Mouse (Mus musculus): ENCODE results near the gene Fam71e1. TPM values are rescaled to one million over a fixed set of nuclear protein-coding genes. Genes with fewer than 3 reads are reported as not detected.
A peak's percentile ranks its signal among the peaks of the same experiment; 100 is the strongest.

Gene Fam71e1
- polyA plus RNA-seq, 1 experiment from 2014 or later: 19.2 TPM

DNA sequence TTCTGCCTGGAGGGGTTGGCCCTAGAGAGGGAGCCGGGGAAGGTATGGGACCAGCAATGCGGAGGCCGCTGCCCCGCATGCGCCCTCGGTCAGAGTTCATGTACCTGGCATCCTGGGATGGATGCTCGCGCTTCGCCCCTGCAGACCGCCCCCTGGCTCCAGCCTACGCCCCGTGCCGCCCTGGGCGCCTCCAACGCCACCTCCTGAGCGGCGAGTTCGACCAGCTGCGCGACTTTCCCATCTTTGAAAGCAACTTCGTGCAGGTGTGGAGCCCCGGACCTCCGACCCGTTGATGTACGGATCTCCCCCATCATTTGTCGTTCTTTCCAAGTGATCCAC is 359 bp downstream of the Fam71e1 start:
- ATAC-seq (replicated peaks; ENCODE audit: low FRiP score, low read depth) (no peak), DNase-seq (ENCODE audit: low spot score) (no peak)
- Histone ChIP-seq H3K9me3 (replicated peaks; ENCODE audit: low read length) (no peaks in the 10 kb centered on the region), H3K27me3 (ENCODE audit: insufficient read depth, low read length) (no peaks in the 10 kb centered on the region), H3K36me3 (ENCODE audit: insufficient read depth, low read length) (peaks cover 17% of the 10 kb centered on the region), H3K4me2 (ENCODE audit: low read length) (peak overlapping the region; percentile 92), H3K4me3 (replicated peaks; ENCODE audit: low read depth, low read length) (peak overlapping the region; percentile 82), H3K27ac (peak overlapping the region; percentile 94), H3K9ac (ENCODE audit: low read depth, low read length) (peak overlapping the region; percentile 82), H3K4me1 (replicated peaks; ENCODE audit: insufficient read depth, low read length) (peaks cover 8% of the 10 kb centered on the region; the same call in 1 of the 2 replicates)
- TF ChIP-seq CTCF (IDR thresholded peaks at IDR 0.05; ENCODE audit: low read depth): peak; percentile 40
- under 1% methylated on average over 26 of the region's 26 CpGs for WGBS

DNA sequence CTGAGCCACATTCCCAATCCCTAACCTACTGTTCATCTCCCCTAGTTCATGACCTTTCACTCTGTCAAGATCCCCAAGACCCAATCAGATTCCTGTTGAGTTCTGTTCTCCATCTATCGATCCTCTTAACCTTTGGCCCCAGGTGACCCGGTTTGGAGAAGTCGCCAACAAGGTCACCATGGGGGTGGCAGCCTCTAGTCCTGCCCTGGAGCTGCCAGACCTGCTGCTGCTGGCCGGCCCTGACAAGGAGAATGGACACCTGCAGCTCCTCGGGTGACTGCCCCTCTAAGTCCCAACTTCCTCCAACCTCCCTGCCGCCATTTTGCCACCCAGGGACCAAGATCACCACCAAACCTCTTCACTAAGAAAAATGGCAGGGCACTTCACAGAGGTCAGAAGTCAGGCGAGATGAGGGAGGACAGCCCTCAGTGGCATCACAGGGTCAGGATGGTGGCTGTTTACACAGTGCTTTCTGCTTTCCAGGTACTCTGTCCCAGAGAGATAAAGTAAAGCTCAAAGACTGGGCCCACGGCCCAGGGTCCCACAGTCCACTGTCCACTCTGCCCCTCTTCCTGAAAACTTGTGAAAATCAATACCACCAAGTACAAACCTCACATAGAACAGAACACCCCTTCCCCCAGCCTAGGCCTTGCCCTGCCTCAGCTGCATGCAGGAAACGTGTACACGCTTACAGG is 1.1 kb downstream of the Fam71e1 start:
- Histone ChIP-seq H3K36me3 (ENCODE audit: insufficient read depth, low read length) (peaks cover 10% of the 10 kb centered on the region; the same call in 1 of the 2 replicates), H3K4me3 (replicated peaks; ENCODE audit: low read depth, low read length) (no peak overlapping the region), H3K4me1 (replicated peaks; ENCODE audit: insufficient read depth, low read length) (peaks cover 8% of the 10 kb centered on the region; the same call in 1 of the 2 replicates), H3K9ac (ENCODE audit: low read depth, low read length) (no peak overlapping the region), H3K27me3 (ENCODE audit: insufficient read depth, low read length) (no peaks in the 10 kb centered on the region), H3K9me3 (replicated peaks; ENCODE audit: low read length) (no peaks in the 10 kb centered on the region), H3K27ac (no peak overlapping the region), H3K4me2 (ENCODE audit: low read length) (peak overlapping the region; percentile 92)
- DNase-seq (ENCODE audit: low spot score) (no peak), ATAC-seq (replicated peaks; ENCODE audit: low FRiP score, low read depth) (no peak)
- no peak for TF ChIP-seq CTCF (IDR thresholded peaks at IDR 0.05; ENCODE audit: low read depth)
- WGBS: 86% methylated on average over 10 of the region's 10 CpGs

DNA sequence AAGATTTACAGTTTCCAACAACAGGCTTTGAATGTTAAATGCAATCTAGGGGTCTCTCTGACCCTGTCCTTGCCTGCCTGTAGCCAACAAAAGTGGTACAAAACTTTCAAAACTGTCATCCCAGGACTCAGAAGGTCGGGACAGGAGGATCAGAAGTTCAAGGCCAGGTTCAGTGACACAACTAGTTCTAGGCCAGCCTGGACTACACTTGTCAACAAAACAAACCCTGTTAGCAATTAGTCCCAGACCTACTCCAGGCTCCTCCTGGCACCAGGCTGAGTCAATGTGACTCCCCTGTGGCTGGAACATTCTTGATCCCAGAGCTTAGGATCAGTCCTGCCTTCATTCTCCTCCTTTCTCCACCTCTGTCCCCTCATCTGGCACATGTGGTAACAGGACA is 2.5 kb downstream of the Fam71e1 start:
- Histone ChIP-seq H3K4me1 (replicated peaks; ENCODE audit: insufficient read depth, low read length) (peaks cover 8% of the 10 kb centered on the region; the same call in 1 of the 2 replicates), H3K4me2 (ENCODE audit: low read length) (no peak overlapping the region), H3K36me3 (ENCODE audit: insufficient read depth, low read length) (no peaks in the 10 kb centered on the region), H3K9ac (ENCODE audit: low read depth, low read length) (no peak overlapping the region), H3K27ac (no peak overlapping the region), H3K9me3 (replicated peaks; ENCODE audit: low read length) (no peaks in the 10 kb centered on the region), H3K4me3 (replicated peaks; ENCODE audit: low read depth, low read length) (no peak overlapping the region), H3K27me3 (ENCODE audit: insufficient read depth, low read length) (no peaks in the 10 kb centered on the region)
- no peak for TF ChIP-seq CTCF (IDR thresholded peaks at IDR 0.05; ENCODE audit: low read depth)
- DNase-seq (ENCODE audit: low spot score): no peak
- WGBS: 55% methylated on average over 1 of the region's 1 CpGs
- ATAC-seq (replicated peaks; ENCODE audit: low FRiP score, low read depth): no peak

DNA sequence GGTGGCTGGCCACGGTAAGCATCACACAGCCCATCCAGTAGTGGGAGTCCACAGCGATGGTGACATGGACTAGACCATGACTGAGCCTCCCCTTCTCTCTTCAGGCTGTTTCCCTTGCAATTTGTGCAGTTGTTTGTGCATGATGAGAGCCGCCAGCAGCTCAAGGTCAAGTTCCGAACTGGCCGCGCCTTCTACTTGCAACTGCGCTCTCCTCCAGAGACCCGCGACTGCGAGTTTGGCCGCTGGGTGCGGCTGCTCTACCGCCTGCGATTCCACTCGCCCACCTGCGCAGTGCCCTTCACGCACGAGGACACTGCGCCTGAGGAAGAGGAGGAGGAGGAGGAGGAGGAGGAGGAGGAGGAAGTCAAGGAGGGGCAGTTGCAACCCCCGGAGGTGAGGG is 3.7 kb downstream of the Fam71e1 start:
- no peak overlapping the region for H3K9ac ChIP-seq (ENCODE audit: low read depth, low read length)

DNA sequence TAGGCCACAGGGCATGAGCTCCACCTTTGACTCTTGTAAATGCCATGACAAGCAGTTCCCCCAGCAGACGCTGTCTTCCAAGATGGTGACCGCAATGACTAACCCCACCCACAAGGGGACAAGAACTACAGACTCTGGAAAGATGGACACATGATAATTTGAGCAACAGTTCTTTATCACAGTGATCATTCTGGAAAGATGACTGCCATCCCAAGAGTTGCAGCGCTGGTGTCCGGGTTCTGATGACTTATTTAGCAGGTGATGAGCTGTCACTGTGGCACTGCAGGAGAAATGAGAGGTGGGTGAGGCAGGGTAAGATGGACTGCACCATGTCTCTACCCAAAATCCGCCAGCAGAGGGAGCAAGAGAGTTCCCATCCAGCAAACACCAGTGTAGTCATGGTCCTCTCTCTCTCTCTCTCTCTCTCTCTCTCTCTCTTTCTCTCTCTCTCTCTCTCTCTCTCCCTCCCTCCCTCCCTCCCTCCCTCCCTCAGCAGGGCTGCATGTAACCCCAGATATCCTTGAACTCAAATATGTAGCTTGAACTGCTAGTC is 5.3 kb downstream of the Fam71e1 start:
- TF ChIP-seq CTCF (IDR thresholded peaks at IDR 0.05; ENCODE audit: low read depth): peak; percentile 78
- Histone ChIP-seq H3K27ac (no peak overlapping the region), H3K27me3 (ENCODE audit: insufficient read depth, low read length) (no peaks in the 10 kb centered on the region), H3K9me3 (replicated peaks; ENCODE audit: low read length) (no peaks in the 10 kb centered on the region), H3K9ac (ENCODE audit: low read depth, low read length) (no peak overlapping the region), H3K4me3 (replicated peaks; ENCODE audit: low read depth, low read length) (no peak overlapping the region), H3K4me2 (ENCODE audit: low read length) (no peak overlapping the region), H3K36me3 (ENCODE audit: insufficient read depth, low read length) (no peaks in the 10 kb centered on the region), H3K4me1 (replicated peaks; ENCODE audit: insufficient read depth, low read length) (no peaks in the 10 kb centered on the region)
- WGBS: 32% methylated on average over 5 of the region's 5 CpGs
- no peak for ATAC-seq (replicated peaks; ENCODE audit: low FRiP score, low read depth)
- peak; percentile 58 for DNase-seq (ENCODE audit: low spot score)

More for the DNA sequence above, 3.7 kb downstream of the Fam71e1 start:
- Histone ChIP-seq H3K4me3 (replicated peaks; ENCODE audit: low read depth, low read length) (no peak overlapping the region), H3K27ac (no peak overlapping the region), H3K27me3 (ENCODE audit: insufficient read depth, low read length) (no peaks in the 10 kb centered on the region), H3K36me3 (ENCODE audit: insufficient read depth, low read length) (no peaks in the 10 kb centered on the region), H3K4me1 (replicated peaks; ENCODE audit: insufficient read depth, low read length) (peaks cover 8% of the 10 kb centered on the region; the same call in 1 of the 2 replicates), H3K4me2 (ENCODE audit: low read length) (no peak overlapping the region), H3K9me3 (replicated peaks; ENCODE audit: low read length) (no peaks in the 10 kb centered on the region)
- ATAC-seq (replicated peaks; ENCODE audit: low FRiP score, low read depth) (no peak), DNase-seq (ENCODE audit: low spot score) (no peak)
- no peak for TF ChIP-seq CTCF (IDR thresholded peaks at IDR 0.05; ENCODE audit: low read depth)
- WGBS: 48% methylated on average over 20 of the region's 20 CpGs

DNA sequence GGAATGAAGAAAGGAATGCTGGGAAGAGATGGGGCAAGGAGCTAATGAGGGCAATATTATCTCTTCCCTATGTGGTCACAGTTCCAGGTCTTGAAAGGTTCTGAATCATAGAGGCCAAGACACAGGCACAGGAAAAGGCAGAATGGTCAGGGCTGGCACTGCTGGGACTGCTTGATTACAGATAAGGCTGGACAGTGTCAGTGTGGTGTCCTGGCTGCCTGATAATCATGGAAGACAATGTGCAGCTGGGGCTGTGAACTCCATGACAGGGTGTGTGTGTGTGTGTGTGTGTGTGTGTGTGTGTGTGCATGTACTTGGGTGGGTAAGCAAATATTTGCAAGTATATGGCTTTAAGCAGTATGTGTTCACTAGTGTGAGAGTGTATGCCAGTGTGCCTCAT is 11.1 kb downstream of the Fam71e1 start:
- H3K9ac ChIP-seq (ENCODE audit: low read depth, low read length): no peak overlapping the region
- H3K27me3 ChIP-seq (ENCODE audit: insufficient read depth, low read length): no peaks in the 10 kb centered on the region
- DNase-seq (ENCODE audit: low spot score) (no peak), ATAC-seq (replicated peaks; ENCODE audit: low FRiP score, low read depth) (no peak)
- no peak overlapping the region for H3K4me2 ChIP-seq (ENCODE audit: low read length)
- no peaks in the 10 kb centered on the region for H3K4me1 ChIP-seq (replicated peaks; ENCODE audit: insufficient read depth, low read length)
- no peaks in the 10 kb centered on the region for H3K36me3 ChIP-seq (ENCODE audit: insufficient read depth, low read length)
- TF ChIP-seq CTCF (IDR thresholded peaks at IDR 0.05; ENCODE audit: low read depth): no peak
- no peak overlapping the region for H3K4me3 ChIP-seq (replicated peaks; ENCODE audit: low read depth, low read length)
- no peaks in the 10 kb centered on the region for H3K9me3 ChIP-seq (replicated peaks; ENCODE audit: low read length)
- H3K27ac ChIP-seq: no peak overlapping the region

Data from kidney, postnatal 0 days (tissue).